Mouse (Mus musculus): ENCODE data around the gene Tmem37. TPM values are rescaled to one million over a fixed set of nuclear protein-coding genes. Genes with fewer than 3 reads are reported as not detected.

Gene Tmem37
- polyA plus RNA-seq, 1 experiment = 83.0 TPM

GRCm38 (mm10) chr1:120064036-120064682 is 9.7 kb downstream of the Tmem37 start:
- TF ChIP-seq CTCF (IDR thresholded peaks at IDR 0.05; ENCODE audit: low read depth, low read length) (no peak), POLR2A (IDR thresholded peaks at IDR 0.05; ENCODE audit: borderline replicate concordance, low read depth, low read length) (no peak)
- no peak overlapping the region for H3K4me3 ChIP-seq (ENCODE audit: insufficient read depth, low read length)
- no peak overlapping the region for H3K27ac ChIP-seq (ENCODE audit: insufficient read depth, low read depth, low read length)
- 0 out of 2 replicates have a peak, but pooled peaks cover 3% of the 10 kb centered on the region for H3K4me1 ChIP-seq (ENCODE audit: control insufficient read depth, insufficient read depth, low read length)

GRCm38 (mm10) chr1:120062231-120062630 is 11.6 kb downstream of the Tmem37 start:
- H3K4me3 ChIP-seq (ENCODE audit: insufficient read depth, low read length) = no peak overlapping the region
- TF ChIP-seq CTCF (IDR thresholded peaks at IDR 0.05; ENCODE audit: low read depth, low read length) = no peak
- TF ChIP-seq POLR2A (IDR thresholded peaks at IDR 0.05; ENCODE audit: borderline replicate concordance, low read depth, low read length) = no peak
- H3K4me1 ChIP-seq (ENCODE audit: control insufficient read depth, insufficient read depth, low read length) = peaks cover 5% of the 10 kb centered on the region
- H3K27ac ChIP-seq (ENCODE audit: insufficient read depth, low read depth, low read length) = no peak overlapping the region

- Histone ChIP-seq H3K4me3 (ENCODE audit: insufficient read depth, low read length) (no peak overlapping the region), H3K27ac (ENCODE audit: insufficient read depth, low read depth, low read length) (no peak overlapping the region), H3K4me1 (ENCODE audit: control insufficient read depth, insufficient read depth, low read length) (peaks cover 18% of the 10 kb centered on the region)
- TF ChIP-seq POLR2A (IDR thresholded peaks at IDR 0.05; ENCODE audit: borderline replicate concordance, low read depth, low read length) (no peak), CTCF (IDR thresholded peaks at IDR 0.05; ENCODE audit: low read depth, low read length) (no peak)
Measured at GRCm38 (mm10) chr1:120060687-120061086, 13.2 kb downstream of the Tmem37 start.

GRCm38 (mm10) chr1:120057674-120058430 is 16.0 kb downstream of the Tmem37 start:
- Histone ChIP-seq H3K4me1 (ENCODE audit: control insufficient read depth, insufficient read depth, low read length) (peaks cover 28% of the 10 kb centered on the region), H3K27ac (ENCODE audit: insufficient read depth, low read depth, low read length) (no peak overlapping the region), H3K4me3 (ENCODE audit: insufficient read depth, low read length) (no peak overlapping the region)
- no peak for TF ChIP-seq POLR2A (IDR thresholded peaks at IDR 0.05; ENCODE audit: borderline replicate concordance, low read depth, low read length)
- no peak for TF ChIP-seq CTCF (IDR thresholded peaks at IDR 0.05; ENCODE audit: low read depth, low read length)

GRCm38 (mm10) chr1:120057044-120057443 is 16.8 kb downstream of the Tmem37 start:
- 0 out of 2 replicates have a peak overlapping the region, but pooled peaks have one; percentile 33 for H3K27ac ChIP-seq (ENCODE audit: insufficient read depth, low read depth, low read length)
- H3K4me3 ChIP-seq (ENCODE audit: insufficient read depth, low read length) = no peak overlapping the region
- H3K4me1 ChIP-seq (ENCODE audit: control insufficient read depth, insufficient read depth, low read length) = peaks cover 28% of the 10 kb centered on the region
- no peak for TF ChIP-seq POLR2A (IDR thresholded peaks at IDR 0.05; ENCODE audit: borderline replicate concordance, low read depth, low read length)
- TF ChIP-seq CTCF (IDR thresholded peaks at IDR 0.05; ENCODE audit: low read depth, low read length) = no peak

GRCm38 (mm10) chr1:120056236-120056635 is 17.6 kb downstream of the Tmem37 start:
- no peak overlapping the region for H3K27ac ChIP-seq (ENCODE audit: insufficient read depth, low read depth, low read length)

GRCm38 (mm10) chr1:120055475-120055874 is 18.4 kb downstream of the Tmem37 start:
- Histone ChIP-seq H3K27ac (ENCODE audit: insufficient read depth, low read depth, low read length) (peak overlapping the region; percentile 39), H3K4me3 (ENCODE audit: insufficient read depth, low read length) (no peak overlapping the region)

More at GRCm38 (mm10) chr1:120056236-120056635, 17.6 kb downstream of the Tmem37 start:
- TF ChIP-seq POLR2A (IDR thresholded peaks at IDR 0.05; ENCODE audit: borderline replicate concordance, low read depth, low read length) = no peak
- peaks cover 28% of the 10 kb centered on the region for H3K4me1 ChIP-seq (ENCODE audit: control insufficient read depth, insufficient read depth, low read length)
- H3K4me3 ChIP-seq (ENCODE audit: insufficient read depth, low read length) = no peak overlapping the region

GRCm38 (mm10) chr1:120054997-120055396 is 18.9 kb downstream of the Tmem37 start:
- H3K27ac ChIP-seq (ENCODE audit: insufficient read depth, low read depth, low read length) = peak overlapping the region; percentile 39
- H3K4me3 ChIP-seq (ENCODE audit: insufficient read depth, low read length) = no peak overlapping the region
- H3K4me1 ChIP-seq (ENCODE audit: control insufficient read depth, insufficient read depth, low read length) = peaks cover 28% of the 10 kb centered on the region
- TF ChIP-seq POLR2A (IDR thresholded peaks at IDR 0.05; ENCODE audit: borderline replicate concordance, low read depth, low read length) (no peak), CTCF (IDR thresholded peaks at IDR 0.05; ENCODE audit: low read depth, low read length) (no peak)

More at GRCm38 (mm10) chr1:120055475-120055874, 18.4 kb downstream of the Tmem37 start:
- TF ChIP-seq CTCF (IDR thresholded peaks at IDR 0.05; ENCODE audit: low read depth, low read length) (no peak), POLR2A (IDR thresholded peaks at IDR 0.05; ENCODE audit: borderline replicate concordance, low read depth, low read length) (no peak)
- peaks cover 28% of the 10 kb centered on the region for H3K4me1 ChIP-seq (ENCODE audit: control insufficient read depth, insufficient read depth, low read length)

- H3K4me3 ChIP-seq (ENCODE audit: insufficient read depth, low read length) = no peak overlapping the region
- H3K4me1 ChIP-seq (ENCODE audit: control insufficient read depth, insufficient read depth, low read length) = peaks cover 12% of the 10 kb centered on the region
- H3K27ac ChIP-seq (ENCODE audit: insufficient read depth, low read depth, low read length) = no peak overlapping the region
- TF ChIP-seq CTCF (IDR thresholded peaks at IDR 0.05; ENCODE audit: low read depth, low read length) (no peak), POLR2A (IDR thresholded peaks at IDR 0.05; ENCODE audit: borderline replicate concordance, low read depth, low read length) (no peak)
Measured at GRCm38 (mm10) chr1:120051070-120051469, 22.8 kb downstream of the Tmem37 start.

GRCm38 (mm10) chr1:120047325-120047724 is 26.5 kb downstream of the Tmem37 start:
- no peak for TF ChIP-seq CTCF (IDR thresholded peaks at IDR 0.05; ENCODE audit: low read depth, low read length)
- TF ChIP-seq POLR2A (IDR thresholded peaks at IDR 0.05; ENCODE audit: borderline replicate concordance, low read depth, low read length) = no peak
- no peak overlapping the region for H3K27ac ChIP-seq (ENCODE audit: insufficient read depth, low read depth, low read length)
- peaks cover 9% of the 10 kb centered on the region for H3K4me1 ChIP-seq (ENCODE audit: control insufficient read depth, insufficient read depth, low read length)
- no peak overlapping the region for H3K4me3 ChIP-seq (ENCODE audit: insufficient read depth, low read length)

All from bone marrow macrophage, adult 2 months (primary cell).